Mouse (Mus musculus) left cerebral cortex, adult 9 months (tissue): ENCODE measurements at regions not wholly inside any gene's neighbourhood (a gene's known extent, or its start where the extent isn't known, plus 50 kb on each side); places are given as distances from the start of the nearest gene placed in this dataset.
"Not testable (repeated sequence)": the region's sequence is repeated elsewhere in the genome, so short reads cannot be mapped to it uniquely, and the experiment has no call there.

Experiments used
- DNase-seq, 2 experiments: peaks; one replicate each; pipeline ENCODE4 v3.0.0; 2022; ENCODE audit warnings: low spot score in 2 of 2

- DNase-seq, result no peak
Measured at GRCm38 (mm10) chr17:16926200-16926599, 137.7 kb upstream of the Zfp960 start.

- peak; percentile 89 to 95 for DNase-seq
Measured at GRCm38 (mm10) chr17:16951092-16952016, 112.6 kb upstream of the Zfp960 start.

DNA sequence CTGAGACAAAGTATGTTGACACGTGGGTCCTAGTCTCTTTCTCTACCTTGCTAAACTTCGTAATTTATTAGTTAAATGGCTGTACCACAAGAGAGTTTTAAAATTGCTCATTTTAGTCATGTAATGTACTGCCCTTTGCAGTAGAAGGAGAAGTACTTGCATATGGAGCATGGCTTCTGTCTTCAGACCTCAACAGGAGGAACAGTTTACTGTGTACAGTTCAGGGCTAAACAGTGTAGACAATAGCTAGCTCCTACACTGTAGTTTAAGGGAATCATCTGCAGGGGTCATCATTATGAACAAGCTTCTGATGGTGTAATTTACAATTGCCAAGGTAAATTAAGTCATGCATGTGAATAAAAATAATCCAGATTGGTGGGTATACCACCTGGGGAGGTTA, 111.8 kb upstream of the Zfp960 start:
- not testable (repeated sequence) for DNase-seq

GRCm38 (mm10) chr17:16997241-16997640, 66.7 kb upstream of the Zfp960 start:
- DNase-seq, result not testable (repeated sequence)

GRCm38 (mm10) chr17:17004632-17005265, 59.2 kb upstream of the Zfp960 start:
- DNase-seq, result peak; percentile 73 to 91

DNA sequence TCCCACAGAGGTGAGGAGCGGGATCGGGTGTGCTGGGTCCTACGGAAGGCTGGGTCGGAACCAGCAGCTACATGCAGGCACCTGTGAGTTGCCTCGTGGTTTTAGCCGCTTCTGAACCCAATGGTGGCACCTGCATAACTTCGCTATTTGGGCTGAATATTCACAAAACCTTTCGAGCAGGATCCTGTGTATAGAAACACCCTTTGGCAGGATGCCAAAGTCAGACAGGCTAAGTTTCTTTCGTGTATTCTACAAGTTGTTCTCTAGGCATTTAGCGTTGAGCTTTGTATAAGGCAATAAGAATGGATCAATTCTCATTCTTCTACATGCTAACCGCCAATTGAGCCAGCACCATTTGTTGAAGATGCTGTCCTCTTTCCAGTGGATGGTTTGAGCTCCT, 58.6 kb upstream of the Zfp960 start:
- DNase-seq, result not testable (repeated sequence)
